Mouse (Mus musculus): ENCODE results near the gene Tm9sf3. TPM values are rescaled to one million over a fixed set of nuclear protein-coding genes. Genes with fewer than 3 reads are reported as not detected.

Tm9sf3 gene
- polyA plus RNA-seq, 1 experiment from 2014 or later = 87.9 TPM

DNA sequence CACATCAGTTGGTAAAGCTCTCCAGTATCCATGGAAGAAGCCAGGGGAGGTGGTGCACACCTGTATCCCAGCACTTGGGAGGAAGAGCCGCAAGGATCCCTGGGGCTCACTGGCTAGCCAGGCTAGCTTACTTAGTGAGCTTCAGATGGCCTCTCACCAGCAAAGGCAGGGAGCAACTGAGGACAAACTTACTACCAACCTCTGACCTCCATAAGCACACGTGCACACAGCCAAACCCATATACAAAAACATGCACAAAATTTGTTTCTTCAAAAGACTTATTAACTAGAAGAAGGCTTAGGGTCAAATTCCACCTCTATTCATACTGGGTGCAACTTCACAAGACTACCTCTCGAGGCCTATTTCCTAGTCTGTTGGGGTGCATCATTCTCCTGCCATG, 3.1 kb downstream of the Tm9sf3 start:
- peaks cover 7% of the 10 kb centered on the region for H3K36me3 ChIP-seq
- no peak overlapping the region for H3K9ac ChIP-seq
- ATAC-seq (ENCODE audit: extremely low read depth, insufficient number of reproducible peaks, low FRiP score, low TSS enrichment) = no peak
- no peak overlapping the region for H3K4me2 ChIP-seq
- no peaks in the 10 kb centered on the region for H3K27me3 ChIP-seq (replicated peaks)
- no peak overlapping the region for H3K4me3 ChIP-seq
- H3K27ac ChIP-seq (replicated peaks) = no peak overlapping the region
- WGBS = 91% methylated on average over 3 of the region's 3 CpGs
- H3K4me1 ChIP-seq = peaks cover 64% of the 10 kb centered on the region
- H3K9me3 ChIP-seq = no peaks in the 10 kb centered on the region

DNA sequence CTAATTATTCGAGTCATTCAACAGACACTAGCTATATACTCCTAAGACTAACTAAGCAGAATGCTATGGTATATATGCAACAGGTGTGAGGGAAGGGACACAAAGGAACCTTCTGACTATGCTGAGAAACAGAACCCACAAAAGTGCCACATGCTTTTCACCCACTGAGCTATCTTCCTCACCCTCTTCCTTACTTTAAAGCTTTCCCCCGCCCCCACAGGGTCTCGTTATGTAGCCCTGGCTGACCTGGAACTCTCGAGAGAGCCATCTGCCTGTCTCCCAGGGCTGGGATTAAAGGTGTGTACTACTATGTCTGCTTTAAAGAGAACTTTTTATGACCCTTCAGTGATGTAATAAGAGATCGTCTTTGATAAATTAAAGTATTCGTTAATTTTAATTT, 4.5 kb downstream of the Tm9sf3 start:
- ATAC-seq (ENCODE audit: extremely low read depth, insufficient number of reproducible peaks, low FRiP score, low TSS enrichment) = no peak
- H3K36me3 ChIP-seq = peaks cover 15% of the 10 kb centered on the region
- peaks cover 56% of the 10 kb centered on the region for H3K4me1 ChIP-seq
- H3K4me2 ChIP-seq = no peak overlapping the region
- H3K4me3 ChIP-seq = no peak overlapping the region
- WGBS = 75% methylated on average over 6 of the region's 6 CpGs
- H3K27ac ChIP-seq (replicated peaks) = no peak overlapping the region
- H3K27me3 ChIP-seq (replicated peaks) = no peaks in the 10 kb centered on the region
- no peak overlapping the region for H3K9ac ChIP-seq
- H3K9me3 ChIP-seq = no peaks in the 10 kb centered on the region

DNA sequence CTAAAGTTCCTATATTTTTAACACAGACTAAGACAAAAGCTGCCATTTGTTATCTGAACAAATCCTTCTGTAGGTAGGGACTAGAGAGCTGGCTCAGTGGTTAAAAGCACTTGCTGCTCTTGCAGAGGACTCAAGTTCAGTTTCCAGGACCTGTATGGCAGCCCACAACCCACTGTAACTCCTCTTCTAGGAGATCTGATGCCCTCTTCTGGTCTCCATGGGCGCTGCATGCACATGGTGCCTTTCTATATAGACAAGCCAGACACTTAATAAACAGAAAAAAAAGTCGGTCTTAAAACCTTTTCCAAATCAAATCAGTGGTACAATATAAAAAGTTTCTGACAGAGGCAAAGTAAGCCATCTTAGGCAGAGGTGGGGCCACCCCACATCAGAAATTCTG, 5.1 kb downstream of the Tm9sf3 start:
- no peak overlapping the region for H3K27ac ChIP-seq (replicated peaks)
- no peak for ATAC-seq (ENCODE audit: extremely low read depth, insufficient number of reproducible peaks, low FRiP score, low TSS enrichment)
- no peaks in the 10 kb centered on the region for H3K9me3 ChIP-seq
- WGBS = 49% methylated on average over 2 of the region's 2 CpGs
- H3K4me2 ChIP-seq = no peak overlapping the region
- H3K4me1 ChIP-seq = peaks cover 56% of the 10 kb centered on the region
- no peak overlapping the region for H3K9ac ChIP-seq
- H3K4me3 ChIP-seq = no peak overlapping the region
- no peaks in the 10 kb centered on the region for H3K27me3 ChIP-seq (replicated peaks)
- H3K36me3 ChIP-seq = peaks cover 17% of the 10 kb centered on the region

DNA sequence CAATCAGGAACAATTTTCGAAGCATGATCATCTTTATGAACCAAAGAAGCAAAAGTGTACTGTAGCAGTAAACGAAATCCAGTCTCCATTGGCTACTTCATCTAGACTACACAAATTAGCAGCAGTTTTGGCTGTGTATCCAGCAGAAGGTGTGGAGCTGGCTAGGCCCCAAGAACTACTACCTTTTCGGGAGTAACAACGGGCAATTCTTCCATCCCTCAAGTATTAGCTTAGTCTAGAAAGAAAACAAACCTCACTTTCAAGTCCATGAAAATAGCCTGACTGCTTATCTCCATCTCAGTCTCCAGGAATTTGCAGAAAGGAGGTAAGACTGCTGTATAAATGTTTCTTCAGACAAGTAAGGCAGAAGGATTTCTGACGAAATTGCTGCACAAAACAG, 9.2 kb downstream of the Tm9sf3 start:
- WGBS = 67% methylated on average over 5 of the region's 5 CpGs
- H3K9me3 ChIP-seq = no peaks in the 10 kb centered on the region
- H3K36me3 ChIP-seq = peaks cover 26% of the 10 kb centered on the region
- no peaks in the 10 kb centered on the region for H3K27me3 ChIP-seq (replicated peaks)
- ATAC-seq (ENCODE audit: extremely low read depth, insufficient number of reproducible peaks, low FRiP score, low TSS enrichment) = no peak
- no peak overlapping the region for H3K27ac ChIP-seq (replicated peaks)
- peaks cover 49% of the 10 kb centered on the region for H3K4me1 ChIP-seq
- no peak overlapping the region for H3K4me2 ChIP-seq
- H3K9ac ChIP-seq = no peak overlapping the region
- no peak overlapping the region for H3K4me3 ChIP-seq

DNA sequence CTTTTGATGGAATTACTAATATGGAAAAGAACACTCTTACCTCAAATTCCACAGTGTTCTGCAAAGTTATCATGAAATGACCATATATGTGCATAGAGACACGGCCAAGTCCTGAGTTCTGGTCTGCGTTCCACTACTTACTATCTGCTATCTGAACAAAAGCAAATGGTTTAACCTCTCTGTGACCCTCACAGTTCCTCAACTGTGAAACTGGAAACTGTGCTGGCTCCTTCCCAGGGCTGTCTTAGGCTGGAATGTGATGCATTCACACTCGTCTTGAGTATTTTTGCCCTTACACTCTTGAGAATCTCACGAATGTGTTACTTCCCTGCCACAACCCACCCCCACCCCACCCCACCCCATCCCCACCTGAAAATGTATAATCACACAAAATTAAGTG, 14.8 kb downstream of the Tm9sf3 start:
- ATAC-seq (ENCODE audit: extremely low read depth, insufficient number of reproducible peaks, low FRiP score, low TSS enrichment) = no peak
- Histone ChIP-seq H3K4me3 (no peak overlapping the region), H3K9me3 (no peaks in the 10 kb centered on the region), H3K27ac (replicated peaks) (peak overlapping the region; percentile 69), H3K4me1 (peaks cover 45% of the 10 kb centered on the region), H3K9ac (0 out of 2 replicates have a peak overlapping the region, but pooled peaks have one; percentile 37), H3K4me2 (no peak overlapping the region), H3K27me3 (replicated peaks) (no peaks in the 10 kb centered on the region), H3K36me3 (peaks cover 45% of the 10 kb centered on the region)
- WGBS = 10% methylated on average over 4 of the region's 4 CpGs

DNA sequence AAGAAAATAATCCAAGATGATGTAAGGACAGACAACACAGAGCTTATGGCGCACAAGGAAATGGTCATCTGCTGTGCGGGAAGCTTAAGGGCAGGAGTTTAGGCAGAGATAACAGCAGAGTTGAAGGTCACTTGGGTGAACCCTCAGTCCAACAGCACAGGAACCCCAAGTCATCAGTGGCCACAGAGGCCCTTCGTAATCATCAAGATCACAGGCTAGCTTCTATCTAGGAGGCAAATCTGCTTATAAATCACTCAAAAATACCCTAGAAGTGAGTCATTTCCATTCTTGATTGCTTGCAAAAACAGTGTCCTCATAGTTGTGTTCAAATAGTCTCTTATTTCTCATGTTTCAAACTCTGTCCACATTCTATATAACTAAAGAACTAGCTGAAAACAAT, 15.5 kb downstream of the Tm9sf3 start:
- Histone ChIP-seq H3K9me3 (no peaks in the 10 kb centered on the region), H3K9ac (no peak overlapping the region), H3K4me3 (no peak overlapping the region), H3K27ac (replicated peaks) (peak overlapping the region; percentile 69), H3K4me2 (no peak overlapping the region), H3K27me3 (replicated peaks) (no peaks in the 10 kb centered on the region), H3K4me1 (peaks cover 45% of the 10 kb centered on the region), H3K36me3 (peaks cover 46% of the 10 kb centered on the region)
- no peak for ATAC-seq (ENCODE audit: extremely low read depth, insufficient number of reproducible peaks, low FRiP score, low TSS enrichment)
- WGBS = 69% methylated on average over 3 of the region's 3 CpGs

DNA sequence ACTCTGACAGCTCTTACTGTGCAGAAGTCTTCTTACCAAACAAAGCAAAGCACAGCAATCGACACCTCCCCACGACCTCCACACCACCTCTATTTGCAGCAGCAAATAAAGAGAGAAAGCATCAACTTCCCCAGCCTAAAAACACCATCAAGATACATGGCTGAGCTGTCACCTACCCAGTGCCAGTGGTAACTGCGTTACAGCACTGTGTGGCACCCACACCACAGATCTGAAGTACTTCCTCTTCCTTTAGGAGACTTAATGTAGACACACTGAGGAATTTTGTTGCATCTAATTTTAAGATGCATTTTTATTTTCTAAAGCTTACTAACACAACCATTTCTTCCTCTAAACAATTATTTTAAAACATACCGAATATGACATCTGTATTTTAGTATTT, 17.5 kb downstream of the Tm9sf3 start:
- no peak overlapping the region for H3K4me3 ChIP-seq
- no peaks in the 10 kb centered on the region for H3K9me3 ChIP-seq
- H3K4me1 ChIP-seq = peaks cover 38% of the 10 kb centered on the region
- H3K9ac ChIP-seq = no peak overlapping the region
- no peak overlapping the region for H3K4me2 ChIP-seq
- H3K27ac ChIP-seq (replicated peaks) = peak overlapping the region; percentile 53
- ATAC-seq (ENCODE audit: extremely low read depth, insufficient number of reproducible peaks, low FRiP score, low TSS enrichment) = no peak
- H3K27me3 ChIP-seq (replicated peaks) = no peaks in the 10 kb centered on the region
- WGBS = 61% methylated on average over 4 of the region's 4 CpGs
- H3K36me3 ChIP-seq = peaks cover 58% of the 10 kb centered on the region

DNA sequence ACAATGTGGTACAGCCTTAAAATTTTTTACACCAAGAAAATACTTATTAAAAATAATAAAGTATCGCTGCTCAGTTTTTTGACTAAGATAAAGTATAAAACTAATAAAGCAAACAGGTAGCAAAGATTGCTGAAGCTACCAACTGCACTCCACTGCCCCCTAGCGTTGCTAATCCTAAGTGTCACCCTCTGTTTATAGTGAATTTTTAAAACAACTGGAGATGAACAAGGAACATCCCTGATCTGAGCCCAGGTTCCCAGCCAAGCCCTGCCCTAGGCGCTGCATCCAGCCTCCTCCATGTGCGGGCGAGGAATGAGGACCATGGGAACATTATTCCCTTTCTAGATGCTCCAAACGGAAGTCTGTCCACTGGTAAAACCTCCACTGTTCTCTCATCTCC, 19.2 kb downstream of the Tm9sf3 start:
- 68% methylated on average over 6 of the region's 6 CpGs for WGBS
- H3K4me1 ChIP-seq = peaks cover 24% of the 10 kb centered on the region

DNA sequence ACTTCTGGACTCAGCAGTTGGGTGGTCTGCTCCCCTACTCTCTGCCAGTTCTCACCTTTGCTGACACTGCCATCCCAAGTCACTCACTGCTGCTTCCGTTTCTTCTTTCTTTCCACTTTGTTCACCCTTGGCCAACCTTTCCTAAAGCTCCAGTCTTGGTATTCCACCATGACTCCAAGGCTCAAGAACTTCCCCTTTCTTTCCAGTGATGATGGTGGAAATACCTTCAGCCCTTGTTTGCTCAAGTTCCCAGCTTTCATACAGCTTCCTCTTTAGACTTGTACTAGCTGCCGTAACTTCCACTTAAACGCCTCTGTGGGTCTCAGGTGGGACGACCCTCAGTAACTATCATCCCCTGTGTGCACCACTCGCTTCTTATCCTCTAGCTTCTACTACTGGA, 21.8 kb downstream of the Tm9sf3 start:
- no peaks in the 10 kb centered on the region for H3K9me3 ChIP-seq
- H3K27me3 ChIP-seq (replicated peaks) = no peaks in the 10 kb centered on the region
- H3K4me3 ChIP-seq = no peak overlapping the region
- H3K9ac ChIP-seq = no peak overlapping the region
- H3K4me2 ChIP-seq = no peak overlapping the region
- no peak overlapping the region for H3K27ac ChIP-seq (replicated peaks)
- WGBS = 93% methylated on average over 5 of the region's 5 CpGs
- H3K36me3 ChIP-seq = peaks cover 79% of the 10 kb centered on the region
- no peak for ATAC-seq (ENCODE audit: extremely low read depth, insufficient number of reproducible peaks, low FRiP score, low TSS enrichment)
- H3K4me1 ChIP-seq = peaks cover 7% of the 10 kb centered on the region

More for the DNA sequence above, 19.2 kb downstream of the Tm9sf3 start:
- no peak overlapping the region for H3K4me2 ChIP-seq
- ATAC-seq (ENCODE audit: extremely low read depth, insufficient number of reproducible peaks, low FRiP score, low TSS enrichment) = no peak
- no peak overlapping the region for H3K27ac ChIP-seq (replicated peaks)
- no peak overlapping the region for H3K9ac ChIP-seq
- H3K4me3 ChIP-seq = no peak overlapping the region
- H3K27me3 ChIP-seq (replicated peaks) = no peaks in the 10 kb centered on the region
- H3K36me3 ChIP-seq = peaks cover 70% of the 10 kb centered on the region
- H3K9me3 ChIP-seq = no peaks in the 10 kb centered on the region

DNA sequence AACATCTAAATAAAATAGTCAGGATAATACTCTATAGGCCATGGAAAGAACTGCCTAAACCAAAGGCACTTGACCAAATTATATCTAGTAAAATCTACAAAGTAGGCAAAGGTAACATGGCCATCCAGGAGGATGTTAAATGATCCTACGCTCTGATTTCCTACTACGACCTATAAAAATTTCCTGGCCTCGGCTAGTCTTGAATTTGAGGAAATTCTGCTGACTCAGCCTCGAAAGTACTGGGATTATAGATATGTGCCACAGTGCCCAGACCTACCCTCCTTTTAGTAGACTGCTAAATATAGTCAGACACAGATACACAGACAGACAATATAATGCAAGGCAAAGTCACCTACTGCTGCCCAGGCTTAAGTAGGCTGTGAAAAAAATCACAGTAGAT, 30.1 kb downstream of the Tm9sf3 start:
- no peaks in the 10 kb centered on the region for H3K9me3 ChIP-seq
- no peak for ATAC-seq (ENCODE audit: extremely low read depth, insufficient number of reproducible peaks, low FRiP score, low TSS enrichment)
- no peak overlapping the region for H3K4me2 ChIP-seq
- no peak overlapping the region for H3K9ac ChIP-seq
- peaks cover 87% of the 10 kb centered on the region for H3K36me3 ChIP-seq
- no peak overlapping the region for H3K27ac ChIP-seq (replicated peaks)
- no peak overlapping the region for H3K4me3 ChIP-seq
- no peaks in the 10 kb centered on the region for H3K27me3 ChIP-seq (replicated peaks)
- H3K4me1 ChIP-seq = 0 out of 2 replicates have a peak, but pooled peaks cover 6% of the 10 kb centered on the region
- 85% methylated on average over 4 of the region's 4 CpGs for WGBS

DNA sequence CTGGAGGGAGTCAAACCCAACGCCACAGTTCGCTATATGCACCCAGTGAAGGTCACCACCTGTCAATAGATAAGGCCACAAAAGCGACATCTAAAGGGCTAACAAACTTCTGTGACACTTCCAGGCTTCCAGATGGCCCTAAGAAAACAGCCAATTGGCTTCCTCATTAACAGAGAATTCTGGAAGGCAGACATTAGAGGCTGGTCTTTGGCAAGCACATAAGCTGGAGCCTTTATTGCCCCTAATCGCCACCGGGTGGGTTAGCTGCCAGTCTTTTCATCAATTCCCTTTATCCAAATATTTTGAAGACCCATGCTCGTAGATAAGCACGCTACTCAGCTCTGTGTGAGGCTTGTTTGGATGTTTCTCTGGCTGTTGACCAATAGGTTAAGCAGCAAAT, 55.5 kb downstream of the Tm9sf3 start:
- no peak overlapping the region for H3K4me2 ChIP-seq
- H3K4me1 ChIP-seq = peaks cover 18% of the 10 kb centered on the region
- H3K36me3 ChIP-seq = peaks cover 34% of the 10 kb centered on the region
- no peak for ATAC-seq (ENCODE audit: extremely low read depth, insufficient number of reproducible peaks, low FRiP score, low TSS enrichment)
- no peak overlapping the region for H3K9ac ChIP-seq
- H3K27me3 ChIP-seq (replicated peaks) = peaks cover 62% of the 10 kb centered on the region
- H3K9me3 ChIP-seq = no peaks in the 10 kb centered on the region
- no peak overlapping the region for H3K27ac ChIP-seq (replicated peaks)
- WGBS = 22% methylated on average over 7 of the region's 7 CpGs
- no peak overlapping the region for H3K4me3 ChIP-seq

DNA sequence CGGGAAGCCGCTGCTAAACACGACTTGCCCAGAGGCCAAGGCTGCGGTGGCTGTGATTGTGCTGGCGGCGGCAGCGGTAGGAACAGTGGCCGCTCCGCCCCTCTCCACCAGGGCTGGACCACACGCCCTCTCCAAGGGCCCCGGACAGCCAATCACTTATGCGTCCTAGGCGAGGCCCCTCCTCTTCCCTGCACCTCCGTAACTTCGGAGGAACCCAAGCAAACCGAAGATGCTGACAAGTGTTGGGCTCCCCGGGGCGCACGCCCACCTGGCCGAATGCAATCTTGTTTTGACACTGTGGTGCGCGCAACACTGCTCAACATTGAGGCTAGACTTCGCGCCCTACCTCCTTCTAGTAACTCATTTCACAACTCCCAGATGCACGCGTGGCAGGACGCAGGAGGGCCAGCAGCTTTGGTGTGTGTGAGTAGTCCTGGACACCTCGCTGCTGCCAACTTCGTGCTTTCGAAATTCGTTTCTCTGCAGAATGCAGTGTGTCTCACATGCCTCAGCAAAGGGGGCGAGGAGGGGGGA, 56.9 kb downstream of the Tm9sf3 start, which contains the start of gene Tll2:
TSS of gene Tll2 (minus strand) at position 25 of the 534 bp plus-strand sequence.
- Histone ChIP-seq H3K9me3 (no peaks in the 10 kb centered on the region), H3K4me1 (peaks cover 18% of the 10 kb centered on the region), H3K4me3 (peak within 1 kb of the TSS; percentile 52), H3K27me3 (replicated peaks) (peaks cover 73% of the 10 kb centered on the region), H3K27ac (replicated peaks) (no peak within 1 kb of the TSS), H3K4me2 (peak within 1 kb of the TSS; percentile 82), H3K9ac (peak within 1 kb of the TSS; percentile 60), H3K36me3 (peaks cover 22% of the 10 kb centered on the region)
- peak; percentile 58; the same call in 1 of the 2 replicates for ATAC-seq (ENCODE audit: extremely low read depth, insufficient number of reproducible peaks, low FRiP score, low TSS enrichment)
- WGBS = 1% methylated on average over 32 of the region's 32 CpGs
